Mouse (Mus musculus) CH12.LX (cell line): ENCODE results near the gene Gdpd5. TPM values are rescaled to one million over a fixed set of nuclear protein-coding genes. Genes with fewer than 3 reads are reported as not detected.

Source experiments
- DNase-seq: peaks from one replicate; pipeline ENCODE4 v3.0.0-alpha.2; 2013; ENCODE audit errors: extremely low read depth
- H3K27ac ChIP-seq: 2 replicates; pipeline ENCODE4 v1.5.1; 2012; ENCODE audit warnings: low read depth, mild to moderate bottlenecking, control low read depth, moderate library complexity; ENCODE audit not compliant: insufficient read depth
- H3K27me3 ChIP-seq: replicated peaks from 2 replicates; pipeline ENCODE3; 2012; ENCODE audit warnings: inconsistent platforms
- H3K36me3 ChIP-seq, 2 experiments: replicated peaks in 1 of 2; 2 replicates each; pipeline versions ENCODE3 to v1.6.1; 2012; ENCODE audit warnings: inconsistent platforms in 1 of 2, low read length in 1 of 2, mild to moderate bottlenecking in 1 of 2, mixed read lengths in 1 of 2, moderate library complexity in 1 of 2; ENCODE audit not compliant: control insufficient read depth in 1 of 2, insufficient read depth in 1 of 2
- H3K4me1 ChIP-seq, 2 experiments: 2 replicates each; pipeline ENCODE4 v1.6.1; 2012; ENCODE audit warnings: inconsistent platforms in 1 of 2, moderate library complexity in 1 of 2; ENCODE audit not compliant: insufficient read depth in 2 of 2, control insufficient read depth in 1 of 2
- H3K4me2 ChIP-seq: 2 replicates; pipeline ENCODE4 v1.6.1; 2012; ENCODE audit warnings: low read depth, mild to moderate bottlenecking, control low read depth; ENCODE audit not compliant: poor library complexity, insufficient read depth, severe bottlenecking
- H3K4me3 ChIP-seq, 3 experiments: fragments of 150-350 bp in 1 of 3; sonication (generic) in 1 of 3; replicated peaks in 1 of 3; 2 replicates each; pipeline versions ENCODE3 to v1.5.1; 2011 to 2012; ENCODE audit warnings: low read depth in 2 of 3, low read length in 2 of 3, mild to moderate bottlenecking in 2 of 3, moderate library complexity in 2 of 3, control low read depth in 1 of 3, improper control_type of control experiment in 1 of 3, inconsistent platforms in 1 of 3, mixed read lengths in 1 of 3; ENCODE audit not compliant: poor library complexity in 1 of 3
- H3K79me2 ChIP-seq: replicated peaks from 2 replicates; pipeline ENCODE4 v1.6.1; 2012; ENCODE audit warnings: mild to moderate bottlenecking, moderate library complexity; ENCODE audit not compliant: control insufficient read depth, poor library complexity, insufficient read depth, severe bottlenecking; ENCODE audit errors: extremely low read depth
- H3K9ac ChIP-seq: 2 replicates; pipeline ENCODE4 v1.6.1; 2012; ENCODE audit warnings: low read depth, mild to moderate bottlenecking, control low read depth, moderate library complexity; ENCODE audit not compliant: insufficient read depth
- H3K9me3 ChIP-seq: replicated peaks from 2 replicates; pipeline ENCODE3; 2012; ENCODE audit warnings: low read length, inconsistent platforms, mixed read lengths
- E2F4 ChIP-seq: IDR thresholded peaks from 2 replicates; pipeline ENCODE4 v1.6.1; 2011; ENCODE audit warnings: low read depth, low read length, improper control_type of control experiment; ENCODE audit not compliant: insufficient replicate concordance
- ELF1 ChIP-seq: IDR thresholded peaks from 2 replicates; pipeline ENCODE4 v1.6.1; 2014; ENCODE audit warnings: low read depth, mild to moderate bottlenecking, inconsistent platforms, low read length, improper control_type of control experiment
- EP300 ChIP-seq: IDR thresholded peaks from 2 replicates; pipeline ENCODE4 v1.6.1; 2011; ENCODE audit warnings: low read length, improper control_type of control experiment
- ETS1 ChIP-seq: conservative IDR thresholded peaks from 2 replicates; pipeline ENCODE4 v1.6.1; 2012; ENCODE audit warnings: low read depth, mild to moderate bottlenecking, inconsistent platforms, low read length, improper control_type of control experiment, moderate library complexity
- GABPA ChIP-seq: IDR thresholded peaks from 2 replicates; pipeline ENCODE4 v1.6.1; 2012; ENCODE audit warnings: low read depth, low read length, improper control_type of control experiment, inconsistent platforms; ENCODE audit not compliant: insufficient replicate concordance
- JUN ChIP-seq: IDR thresholded peaks from 2 replicates; pipeline ENCODE4 v1.6.1; 2011; ENCODE audit warnings: low read depth, mild to moderate bottlenecking, low read length, improper control_type of control experiment, moderate library complexity; ENCODE audit not compliant: insufficient read depth
- JUND ChIP-seq: conservative IDR thresholded peaks from 2 replicates; pipeline ENCODE4 v1.6.1; 2011; ENCODE audit warnings: low read depth, low read length, improper control_type of control experiment
- KAT2A ChIP-seq: IDR thresholded peaks from 2 replicates; pipeline ENCODE4 v1.6.1; 2012; ENCODE audit warnings: low read length, improper control_type of control experiment, inconsistent platforms; ENCODE audit not compliant: insufficient replicate concordance
- MAX ChIP-seq: IDR thresholded peaks from 2 replicates; pipeline ENCODE4 v1.6.1; 2011; ENCODE audit warnings: low read length, improper control_type of control experiment
- MAZ ChIP-seq: IDR thresholded peaks from 2 replicates; pipeline ENCODE4 v1.6.1; 2012; ENCODE audit warnings: low read depth, mild to moderate bottlenecking, inconsistent platforms, low read length, improper control_type of control experiment, moderate library complexity
- MEF2A ChIP-seq: IDR thresholded peaks from 2 replicates; pipeline ENCODE4 v1.6.1; 2014; ENCODE audit warnings: low read depth, mild to moderate bottlenecking, inconsistent platforms, low read length, improper control_type of control experiment, borderline replicate concordance
- MXI1 ChIP-seq: IDR thresholded peaks from 2 replicates; pipeline ENCODE4 v1.6.1; 2011; ENCODE audit warnings: mild to moderate bottlenecking, low read depth, low read length, improper control_type of control experiment
- MYC ChIP-seq: IDR thresholded peaks from 2 replicates; pipeline ENCODE4 v1.6.1; 2011; ENCODE audit warnings: low read depth, mild to moderate bottlenecking, improper control_type of control experiment, low read length
- NELFE ChIP-seq: IDR thresholded peaks from 2 replicates; pipeline ENCODE4 v1.6.1; 2011; ENCODE audit warnings: low read depth, low read length, improper control_type of control experiment
- PAX5 ChIP-seq: IDR thresholded peaks from 2 replicates; pipeline ENCODE4 v1.6.1; 2012; ENCODE audit warnings: low read length, inconsistent platforms, mixed read lengths
- POLR2A ChIP-seq: IDR thresholded peaks from 2 replicates; pipeline ENCODE4 v1.6.1; 2011; ENCODE audit warnings: low read depth, mild to moderate bottlenecking, improper control_type of control experiment, low read length
- POLR2AphosphoS2 ChIP-seq: IDR thresholded peaks from 2 replicates; pipeline ENCODE4 v1.6.1; 2011; ENCODE audit warnings: low read depth, low read length, improper control_type of control experiment
- RCOR1 ChIP-seq: conservative IDR thresholded peaks from 2 replicates; pipeline ENCODE4 v1.6.1; 2012; ENCODE audit warnings: low read depth, mild to moderate bottlenecking, inconsistent platforms, low read length, improper control_type of control experiment
- SMC3 ChIP-seq: IDR thresholded peaks from 2 replicates; pipeline ENCODE4 v1.6.1; 2011; ENCODE audit warnings: low read depth, low read length, improper control_type of control experiment
- TBP ChIP-seq: conservative IDR thresholded peaks from 2 replicates; pipeline ENCODE4 v1.6.1; 2011; ENCODE audit warnings: low read depth, low read length, improper control_type of control experiment
- TCF12 ChIP-seq: IDR thresholded peaks from 2 replicates; pipeline ENCODE4 v1.6.1; 2014; ENCODE audit warnings: low read depth, mild to moderate bottlenecking, inconsistent platforms, low read length, improper control_type of control experiment
- UBTF ChIP-seq: IDR thresholded peaks from 2 replicates; pipeline ENCODE4 v1.6.1; 2012; ENCODE audit warnings: low read depth, mild to moderate bottlenecking, inconsistent platforms, low read length, improper control_type of control experiment, moderate library complexity
- USF1 ChIP-seq: IDR thresholded peaks from 2 replicates; pipeline ENCODE4 v1.6.1; 2014; ENCODE audit warnings: low read depth, mild to moderate bottlenecking, inconsistent platforms, low read length, improper control_type of control experiment
- USF2 ChIP-seq: conservative IDR thresholded peaks from 2 replicates; pipeline ENCODE4 v1.6.1; 2011; ENCODE audit warnings: low read depth, low read length, improper control_type of control experiment
- ZMIZ1 ChIP-seq: IDR thresholded peaks from 2 replicates; pipeline ENCODE4 v1.6.1; 2012; ENCODE audit warnings: low read depth, mild to moderate bottlenecking, inconsistent platforms, low read length, improper control_type of control experiment
- ZNF384 ChIP-seq: IDR thresholded peaks from 2 replicates; pipeline ENCODE4 v1.6.1; 2012; ENCODE audit warnings: low read depth, low read length, improper control_type of control experiment, inconsistent platforms
- dilution Hi-C: fragments of 300-500 bp; cut with MboI; formaldehyde crosslinking; loops from 2 replicates; pipeline ENCODE4 v1.14.3; 2020; ENCODE audit warnings: low sequenced_read_pairs; ENCODE audit not compliant: extremely low pct_unique_long_range_greater_than_20kb, extremely low pct_ligation_motif_present
- in situ Hi-C: fragments of 300-500 bp; cut with MboI; formaldehyde crosslinking; loops from 3 replicates; pipeline ENCODE4 v1.14.3; 2019; ENCODE audit warnings: low sequenced_read_pairs, low pct_ligation_motif_present, low pct_unique_long_range_greater_than_20kb, mixed read lengths
- polyA plus RNA-seq: library from polyadenylated mRNA; unstranded; fragments of >175 nt; gene quantifications from 2 replicates; pipeline ENCODE4 v1.2.1, GENCODE M21; 2012; ENCODE audit warnings: low read depth; ENCODE audit not compliant: insufficient read length
- total RNA-seq, 2 experiments: library from RNA; depleted of rRNA; stranded (reverse); fragments of 300-350 nt in 1 of 2; fragments of >200 nt in 1 of 2; gene quantifications; 2 replicates each; pipeline ENCODE4 v1.2.3; 2012 to 2014

Gdpd5 gene
- total and polyA plus RNA-seq, 3 experiments: 2.4 to 9.1 (median 9.0) TPM

DNA sequence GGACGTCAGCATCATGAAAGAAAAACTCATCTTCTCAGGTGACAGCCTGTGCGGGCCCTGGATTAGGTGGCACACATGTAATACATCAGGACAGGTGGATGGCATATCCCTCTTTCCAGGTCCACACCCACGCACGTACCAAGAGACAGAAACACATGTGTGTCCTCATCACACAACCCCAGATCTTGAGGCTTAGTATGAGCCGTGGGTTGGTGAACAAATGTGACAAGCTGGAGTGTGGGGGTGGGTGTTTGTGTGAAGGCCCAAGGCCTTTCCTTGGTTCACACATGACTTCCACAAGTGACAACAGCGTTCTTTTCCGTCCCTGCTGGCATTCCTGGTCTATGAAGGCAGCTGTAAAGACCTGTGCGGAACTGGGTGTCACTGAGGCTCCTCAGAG, 77.6 kb downstream of the Gdpd5 start:
- Histone ChIP-seq H3K4me1 (no peaks in the 10 kb centered on the region), H3K9me3 (peaks cover 2% of the 10 kb centered on the region), H3K79me2 (no peaks in the 10 kb centered on the region)
- in situ Hi-C loops: no loop called here
- TF ChIP-seq NELFE: no peak
- no peak for TF ChIP-seq ELF1
- no peak for TF ChIP-seq MEF2A
- no peak for TF ChIP-seq ZNF384
- no peak for TF ChIP-seq UBTF
- TF ChIP-seq TBP: no peak
- no peak for TF ChIP-seq POLR2AphosphoS2
- TF ChIP-seq PAX5: no peak
- TF ChIP-seq, all 38 proteins: peak for 0
- Histone ChIP-seq H3K4me2 (no peak overlapping the region), H3K36me3 (peaks cover 0 to 79% of the 10 kb centered on the region in 2 experiments), H3K9ac (no peak overlapping the region), H3K4me3 (no peak overlapping the region), H3K27ac (no peak overlapping the region), H3K27me3 (no peaks in the 10 kb centered on the region)
- dilution Hi-C loops: no loop called here
- DNase-seq: no peak

DNA sequence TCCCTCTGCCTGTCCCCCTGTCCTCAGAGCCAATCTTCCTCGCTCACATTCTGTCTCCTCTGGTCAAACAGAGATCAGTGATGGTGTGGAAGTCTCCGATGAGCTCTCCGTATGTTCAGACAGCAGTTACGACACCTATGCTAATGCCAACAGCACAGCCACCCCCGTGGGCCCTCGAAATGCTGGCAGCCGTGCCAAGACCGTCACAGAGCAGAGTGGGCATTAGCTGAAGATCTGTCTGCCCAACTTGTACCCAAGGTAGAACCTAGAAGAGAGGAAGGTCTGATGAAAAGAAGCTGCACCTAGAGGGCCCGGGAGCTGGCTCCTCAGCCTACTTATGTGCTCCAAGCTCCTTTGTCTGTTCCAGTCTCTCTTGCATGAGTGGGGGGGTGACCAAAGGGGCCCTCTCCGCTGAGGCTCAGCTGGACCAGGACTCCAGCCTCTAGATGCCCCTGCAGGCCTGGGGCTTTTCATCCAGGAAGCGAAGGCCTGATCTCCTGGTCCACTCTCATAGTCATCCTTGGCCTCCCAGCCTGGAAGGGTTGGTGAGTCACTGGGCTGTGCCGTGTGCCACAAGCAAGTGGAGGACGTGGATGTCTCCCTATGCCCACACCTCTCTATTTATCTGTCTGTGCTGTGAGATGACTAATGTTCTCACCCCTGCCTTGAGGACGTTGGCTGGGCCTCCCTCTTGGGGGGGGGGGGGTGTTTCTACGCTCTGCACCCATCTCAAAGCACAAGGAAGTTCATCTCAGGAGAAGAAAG, 78.9 kb downstream of the Gdpd5 start:
- in situ Hi-C loops: no loop called here
- no peak overlapping the region for H3K9ac ChIP-seq
- no peak overlapping the region for H3K4me3 ChIP-seq
- peaks cover 2% of the 10 kb centered on the region for H3K9me3 ChIP-seq
- no peak overlapping the region for H3K27ac ChIP-seq
- no peak overlapping the region for H3K4me2 ChIP-seq
- no peak for TF ChIP-seq SMC3
- TF ChIP-seq ETS1: no peak
- no peak for TF ChIP-seq POLR2A
- no peak for TF ChIP-seq EP300
- no peak for TF ChIP-seq MEF2A
- no peak for TF ChIP-seq MYC
- no peak for TF ChIP-seq MXI1
- no peak for TF ChIP-seq MAZ
- TF ChIP-seq ZMIZ1: no peak
- no peak for TF ChIP-seq USF2
- TF ChIP-seq E2F4: no peak
- TF ChIP-seq TCF12: no peak
- no peak for TF ChIP-seq USF1
- TF ChIP-seq RCOR1: no peak
- no peak for TF ChIP-seq MAX
- no peak for TF ChIP-seq KAT2A
- no peak for TF ChIP-seq GABPA
- TF ChIP-seq JUN: no peak
- no peak for TF ChIP-seq JUND
- H3K27me3 ChIP-seq: no peaks in the 10 kb centered on the region
- H3K79me2 ChIP-seq: no peaks in the 10 kb centered on the region; the same call in 1 of the 2 replicates
- no peak for DNase-seq
- H3K4me1 ChIP-seq: peaks cover under 1 to 3% of the 10 kb centered on the region in 2 experiments; a peak in 1 of 4 replicates
- H3K36me3 ChIP-seq: peaks cover 0 to 71% of the 10 kb centered on the region in 2 experiments
- dilution Hi-C loops: no loop called here
